Mouse (Mus musculus) lung, adult 2 months (tissue): ENCODE results near the gene Emilin1.

Experiments used
- CTCF ChIP-seq: fragments of 200-500 bp; IDR thresholded peaks from 2 replicates; pipeline ENCODE4 v1.5.1; 2011; ENCODE audit warnings: mild to moderate bottlenecking, low read length, control low read depth; ENCODE audit not compliant: insufficient read depth
- POLR2A ChIP-seq: fragments of 200-500 bp; IDR thresholded peaks from 2 replicates; pipeline ENCODE4 v1.6.1; 2011; ENCODE audit warnings: low read depth, mild to moderate bottlenecking, control low read depth, low read length, borderline replicate concordance; ENCODE audit errors: extremely low read depth

- TF ChIP-seq CTCF = no peak
- TF ChIP-seq POLR2A = peak; percentile 82; the same call in 1 of the 2 replicates
These were observed 43.6 kb upstream of the Emilin1 start for GRCm38 (mm10) chr5:30869405-30870130.
